8 mouse cellular contexts compared by ENCODE assay signal in genomic region chr16:93815856-93816736, GRCm38 (mm10). TPM values are rescaled to one million over a fixed set of nuclear protein-coding genes. Genes with fewer than 3 reads are reported as not detected.
A peak's percentile ranks its signal among the peaks of the same experiment; 100 is the strongest.
DNase-seq lines count a peak whose midpoint lies in the region; ATAC-seq lines count a peak whose summit lies in the region.

No protein-coding gene starts in this region.

- H3K27ac ChIP-seq in midbrain, embryonic 16.5 days (ENCODE audit: low read length) = peak overlapping the region; percentile 33; the same call in 1 of the 2 replicates
- H3K27ac ChIP-seq in midbrain, embryonic 10.5 days (replicated peaks) = no peak overlapping the region; the same call in 1 of the 2 replicates
- peak overlapping the region; percentile 76 for H3K27ac ChIP-seq in liver, embryonic 11.5 days (ENCODE audit: low read depth, low read length)

- no peak for ATAC-seq in midbrain, embryonic 16.5 days
- ATAC-seq in inflammation-experienced regulatory T-cells, adult 6 months = peak; percentile 98
- ATAC-seq in liver, embryonic 11.5 days (replicated peaks; ENCODE audit: low FRiP score) = peak; percentile 72
- peak; percentile 95 for ATAC-seq in neutrophil, adult 5-6 weeks (ENCODE audit: extremely low read depth, insufficient number of reproducible peaks, low FRiP score, poor library complexity, severe bottlenecking)

- DNase-seq in midbrain, embryonic 10.5 days (ENCODE audit: low spot score) = no peak
- DNase-seq in adrenal gland, adult 8-10 months = peak; percentile 54
- peak; percentile 50 to 61 for DNase-seq in gastrocnemius, adult 8-10 months (ENCODE audit: low spot score in 2 of 2)
- DNase-seq in liver, embryonic 11.5 days (ENCODE audit: low spot score) = no peak
- peak; percentile 36 to 55 for DNase-seq in urinary bladder, postnatal 36 days (ENCODE audit: low spot score in 2 of 2)

- H3K9ac ChIP-seq in midbrain, embryonic 16.5 days (ENCODE audit: low read depth, low read length) = no peak overlapping the region
- peak overlapping the region; percentile 61 for H3K9ac ChIP-seq in liver, embryonic 11.5 days (ENCODE audit: low read depth, low read length)

- no peaks in the 10 kb centered on the region for H3K4me1 ChIP-seq in midbrain, embryonic 16.5 days (ENCODE audit: control insufficient read depth, insufficient read depth, low read length)
- no peaks in the 10 kb centered on the region for H3K4me1 ChIP-seq in midbrain, embryonic 10.5 days
- H3K4me1 ChIP-seq in liver, embryonic 11.5 days (replicated peaks; ENCODE audit: control insufficient read depth, insufficient read depth, low read length) = peaks cover 27% of the 10 kb centered on the region

- no peak overlapping the region for H3K4me2 ChIP-seq in midbrain, embryonic 16.5 days (ENCODE audit: low read length)
- peak overlapping the region; percentile 49 for H3K4me2 ChIP-seq in liver, embryonic 11.5 days

- H3K36me3 ChIP-seq in midbrain, embryonic 16.5 days (ENCODE audit: control insufficient read depth, insufficient read depth, low read length) = peaks cover 15% of the 10 kb centered on the region
- H3K36me3 ChIP-seq in midbrain, embryonic 10.5 days = peaks cover 16% of the 10 kb centered on the region
- peaks cover 5% of the 10 kb centered on the region; the same call in 1 of the 2 replicates for H3K36me3 ChIP-seq in liver, embryonic 11.5 days (ENCODE audit: control insufficient read depth, insufficient read depth, low read length)

- 63% methylated on average over 20 of the region's 20 CpGs for WGBS in midbrain, embryonic 16.5 days
- WGBS in midbrain, embryonic 10.5 days = 71% methylated on average over 20 of the region's 20 CpGs
- WGBS in liver, embryonic 11.5 days = 41% methylated on average over 20 of the region's 20 CpGs

- H3K27me3 ChIP-seq in midbrain, embryonic 16.5 days (ENCODE audit: control insufficient read depth, insufficient read depth, low read depth, low read length) = no peaks in the 10 kb centered on the region
- H3K27me3 ChIP-seq in midbrain, embryonic 10.5 days (ENCODE audit: low read depth, poor library complexity, severe bottlenecking) = no peaks in the 10 kb centered on the region
- no peaks in the 10 kb centered on the region for H3K27me3 ChIP-seq in liver, embryonic 11.5 days (replicated peaks; ENCODE audit: control insufficient read depth, insufficient read depth, low read length)

- H3K4me3 ChIP-seq in midbrain, embryonic 16.5 days (ENCODE audit: low read depth, low read length) = no peak overlapping the region
- no peak overlapping the region for H3K4me3 ChIP-seq in midbrain, embryonic 10.5 days
- H3K4me3 ChIP-seq in liver, embryonic 11.5 days (ENCODE audit: low read depth, low read length) = peak overlapping the region; percentile 2

- peaks cover 7% of the 10 kb centered on the region; the same call in 1 of the 2 replicates for H3K9me3 ChIP-seq in midbrain, embryonic 16.5 days (replicated peaks; ENCODE audit: control insufficient read depth, low read length, poor library complexity, severe bottlenecking)
- peaks cover 16% of the 10 kb centered on the region for H3K9me3 ChIP-seq in midbrain, embryonic 10.5 days (replicated peaks)
- peaks cover 6% of the 10 kb centered on the region for H3K9me3 ChIP-seq in liver, embryonic 11.5 days (ENCODE audit: control insufficient read depth, low read length)

RNA-seq across cellular contexts. Expression of gene Morc3, which starts 15.8 kb away (rescaled TPM):
- polyA plus RNA-seq in midbrain, embryonic 16.5 days (2015; fragmentation: Nextera tagmentation; extraction: Ambion mirVana) = 32.7 and 37.7 TPM in 2 replicates
- polyA plus RNA-seq in midbrain, embryonic 10.5 days (2016; fragmentation: Nextera tagmentation; extraction: Ambion mirVana) = 29.5 and 31.6 TPM in 2 replicates
- 10 to 100 TPM; 28.9 to 51.3 (median 36.0) TPM for total RNA-seq in adrenal gland, adult 8-10 months (2022)
- 10 to 100 TPM in 2 of 4 experiments, 1 to 10 TPM in 2; 7.4 to 14.8 (median 9.5) TPM for total RNA-seq in gastrocnemius, adult 8-10 months (2022)
- 10 to 100 TPM; 78.1 to 84.6 (median 80.9) TPM for polyA plus RNA-seq in inflammation-experienced regulatory T-cells, adult 6 months (2017; shearing (Covaris generic))
- polyA plus RNA-seq in liver, embryonic 11.5 days (2014; fragmentation: Nextera tagmentation; extraction: Ambion mirVana) = 37.0 and 37.6 TPM in 2 replicates
- 339 and 376 TPM in 2 replicates for total RNA-seq in neutrophil, adult 5-6 weeks (2017)

Comparison
In these comparisons a context has a peak if more than half of its experiments do, and no peak if none do; other contexts are left out.
1. DNase-seq: peak in adrenal gland, adult 8-10 months (single experiment), gastrocnemius, adult 8-10 months (2 of 2) and urinary bladder, postnatal 36 days (2 of 2); none in midbrain, embryonic 10.5 days (single experiment) and liver, embryonic 11.5 days (single experiment).